Mouse (Mus musculus): ENCODE results near the gene Syt16. TPM values are rescaled to one million over a fixed set of nuclear protein-coding genes. Genes with fewer than 3 reads are reported as not detected.
A peak's percentile ranks its signal among the peaks of the same experiment; 100 is the strongest.

Syt16 gene
- polyA plus RNA-seq, 1 experiment from 2014 or later, result 1.8 TPM

DNA sequence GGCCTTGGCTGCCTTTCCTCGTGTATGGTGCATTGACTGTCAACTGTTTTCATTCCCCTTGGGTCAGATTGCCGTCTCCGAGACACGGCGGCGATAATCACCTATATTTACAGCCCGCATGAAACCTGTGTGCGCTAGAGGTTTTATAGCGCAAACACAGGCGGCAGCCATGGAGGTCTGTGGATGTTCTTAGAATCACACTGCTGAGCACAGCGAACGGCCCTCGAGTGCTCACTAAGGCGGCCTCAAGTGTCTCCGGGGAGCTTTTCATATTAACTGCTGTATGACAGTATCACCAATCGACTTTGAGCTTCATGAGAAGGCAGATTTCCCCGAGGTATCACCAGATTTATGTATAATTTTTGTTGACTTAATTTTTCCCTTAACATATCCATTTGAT is 275.1 kb downstream of the Syt16 start:
- WGBS, result 96% methylated on average over 17 of the region's 17 CpGs
- H3K4me3 ChIP-seq, result no peak overlapping the region
- no peaks in the 10 kb centered on the region for H3K27me3 ChIP-seq (ENCODE audit: poor library complexity, severe bottlenecking)
- H3K27ac ChIP-seq, result no peak overlapping the region
- H3K36me3 ChIP-seq (replicated peaks), result no peaks in the 10 kb centered on the region
- no peak for DNase-seq (ENCODE audit: extremely low spot score, low spot score)
- no peaks in the 10 kb centered on the region for H3K9me3 ChIP-seq
- no peaks in the 10 kb centered on the region for H3K4me1 ChIP-seq

DNA sequence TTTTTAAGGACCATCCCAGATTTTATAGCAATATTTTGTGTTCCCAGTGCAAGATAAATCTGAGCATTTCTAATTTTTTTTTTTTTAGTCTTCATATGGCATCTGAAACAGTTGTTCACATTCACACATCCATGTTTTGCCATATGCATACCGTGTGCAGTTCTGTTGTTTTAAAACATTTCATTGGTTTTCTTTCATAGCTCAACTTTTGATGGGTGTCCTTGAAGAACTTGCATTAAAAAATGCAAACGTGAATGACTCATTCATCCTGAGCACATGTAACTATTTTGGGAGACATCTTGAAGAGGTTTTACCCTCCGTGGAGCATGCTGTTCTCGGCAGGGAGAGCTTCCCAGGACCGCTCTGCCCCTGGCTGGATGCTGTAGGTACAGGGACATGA is 279.8 kb downstream of the Syt16 start:
- H3K36me3 ChIP-seq (replicated peaks), result no peaks in the 10 kb centered on the region
- H3K27ac ChIP-seq, result no peak overlapping the region
- 86% methylated on average over 5 of the region's 5 CpGs for WGBS
- no peak overlapping the region for H3K4me3 ChIP-seq
- H3K9me3 ChIP-seq, result no peaks in the 10 kb centered on the region
- DNase-seq (ENCODE audit: extremely low spot score, low spot score), result no peak
- H3K4me1 ChIP-seq, result no peaks in the 10 kb centered on the region
- H3K27me3 ChIP-seq (ENCODE audit: poor library complexity, severe bottlenecking), result peaks cover 3% of the 10 kb centered on the region

DNA sequence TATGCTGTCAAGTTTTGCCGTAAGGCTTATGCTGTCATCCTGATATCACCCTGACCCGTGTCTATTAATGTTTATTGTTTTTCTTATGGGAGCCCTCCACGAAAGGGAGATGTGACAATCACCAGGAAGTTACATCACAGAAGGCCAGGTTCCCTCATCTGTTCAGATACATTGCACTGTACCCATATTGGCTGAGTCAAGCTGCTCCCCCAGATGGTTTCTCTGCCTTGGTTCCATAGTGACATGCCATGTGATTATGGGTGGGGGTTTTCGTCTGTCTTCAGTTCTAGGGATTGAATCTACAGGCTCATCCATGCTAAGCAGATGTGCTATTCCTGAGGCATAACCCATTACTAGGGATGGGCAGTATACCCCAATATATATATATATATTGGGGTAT is 283.9 kb downstream of the Syt16 start:
- H3K4me1 ChIP-seq, result peaks cover 15% of the 10 kb centered on the region
- no peaks in the 10 kb centered on the region for H3K9me3 ChIP-seq
- no peaks in the 10 kb centered on the region for H3K36me3 ChIP-seq (replicated peaks)
- H3K27ac ChIP-seq, result no peak overlapping the region
- WGBS, result 89% methylated on average over 4 of the region's 4 CpGs
- DNase-seq (ENCODE audit: extremely low spot score, low spot score), result no peak
- H3K27me3 ChIP-seq (ENCODE audit: poor library complexity, severe bottlenecking), result peaks cover 42% of the 10 kb centered on the region
- H3K4me3 ChIP-seq, result no peak overlapping the region

DNA sequence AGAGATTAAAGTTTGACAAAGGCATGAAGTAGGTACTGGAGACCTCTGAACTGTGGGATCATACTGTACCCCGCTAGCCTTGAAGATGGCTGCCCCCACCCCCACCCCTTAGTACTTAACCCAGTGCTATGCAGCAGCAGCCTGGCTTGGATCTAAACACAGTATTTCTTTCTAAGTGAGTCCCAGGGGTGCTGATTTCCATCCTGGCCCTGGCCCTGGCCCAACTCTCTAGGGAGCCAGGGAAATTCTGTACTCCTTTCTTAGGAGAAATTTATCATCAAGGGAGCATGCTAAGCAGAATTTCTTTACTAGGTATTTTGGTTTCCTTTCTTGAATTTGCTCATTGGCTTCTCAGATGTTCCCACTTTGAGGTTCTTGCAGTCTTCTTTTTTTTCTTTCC is 285.4 kb downstream of the Syt16 start:
- H3K9me3 ChIP-seq, result no peaks in the 10 kb centered on the region
- 88% methylated on average over 1 of the region's 1 CpGs for WGBS
- no peaks in the 10 kb centered on the region for H3K36me3 ChIP-seq (replicated peaks)
- no peak overlapping the region for H3K27ac ChIP-seq
- no peak overlapping the region for H3K4me3 ChIP-seq
- H3K27me3 ChIP-seq (ENCODE audit: poor library complexity, severe bottlenecking), result peaks cover 47% of the 10 kb centered on the region
- DNase-seq (ENCODE audit: extremely low spot score, low spot score), result no peak
- peaks cover 15% of the 10 kb centered on the region for H3K4me1 ChIP-seq

DNA sequence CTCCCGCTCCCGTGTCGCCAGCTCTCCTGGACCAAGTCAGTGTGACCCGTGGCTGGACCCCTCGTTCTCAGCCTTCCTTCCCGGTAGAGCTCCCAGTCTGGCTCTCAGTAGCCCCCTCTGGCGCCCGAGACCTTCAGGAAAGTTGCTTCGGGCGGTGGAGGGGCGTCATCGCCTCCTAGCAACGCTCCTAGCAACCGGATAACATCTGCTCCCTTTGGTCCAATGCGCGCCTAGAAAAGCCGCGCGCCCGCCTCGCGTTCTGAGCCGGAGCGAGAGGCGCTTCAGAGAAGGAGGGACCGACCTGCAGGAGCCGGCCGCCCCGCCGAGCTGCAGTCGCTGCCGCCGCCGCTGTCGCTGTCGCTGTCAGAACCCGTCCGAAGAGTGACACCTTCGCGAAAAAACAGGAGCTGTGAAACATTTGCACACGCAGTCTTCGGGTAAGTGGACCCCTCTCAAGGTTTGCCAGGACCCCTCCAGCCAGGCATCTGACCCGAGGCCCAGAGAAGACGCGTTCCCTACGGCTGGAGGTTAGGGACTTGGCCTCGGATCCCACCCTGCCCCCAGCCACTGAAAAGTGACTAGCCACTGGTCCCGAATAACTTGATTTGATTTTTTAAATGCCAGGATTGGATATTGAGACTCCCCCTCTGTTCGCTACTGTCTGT is 286.7 kb downstream of the Syt16 start:
- peak; percentile 92 for DNase-seq (ENCODE audit: extremely low spot score, low spot score)
- Histone ChIP-seq H3K4me1 (peaks cover 15% of the 10 kb centered on the region), H3K4me3 (peak overlapping the region; percentile 53), H3K36me3 (replicated peaks) (no peaks in the 10 kb centered on the region), H3K27me3 (ENCODE audit: poor library complexity, severe bottlenecking) (peaks cover 47% of the 10 kb centered on the region), H3K27ac (peak overlapping the region; percentile 56; the same call in 1 of the 2 replicates), H3K9me3 (no peaks in the 10 kb centered on the region)
- under 1% methylated on average over 49 of the region's 49 CpGs for WGBS

DNA sequence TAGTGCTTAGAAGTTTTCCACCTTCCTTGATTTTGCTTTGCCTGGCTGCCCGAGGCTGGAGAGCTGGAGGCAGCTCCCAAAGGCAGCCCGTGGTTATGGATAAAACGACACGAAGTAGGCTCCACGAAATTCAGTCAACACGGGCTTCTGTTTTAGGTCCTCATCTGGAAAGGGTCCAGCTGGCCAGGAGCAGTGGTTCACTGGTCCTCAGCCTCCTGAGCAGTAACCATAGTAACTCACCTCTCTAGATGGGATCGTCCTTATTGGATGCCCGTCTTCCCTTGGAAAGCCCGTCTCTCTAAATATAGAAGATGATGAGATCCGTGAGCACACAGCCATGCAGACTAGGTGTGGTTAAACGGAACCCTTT is 287.2 kb downstream of the Syt16 start:
- Histone ChIP-seq H3K4me3 (peak overlapping the region; percentile 53), H3K9me3 (no peaks in the 10 kb centered on the region), H3K27ac (no peak overlapping the region), H3K27me3 (ENCODE audit: poor library complexity, severe bottlenecking) (peaks cover 47% of the 10 kb centered on the region), H3K4me1 (peaks cover 20% of the 10 kb centered on the region), H3K36me3 (replicated peaks) (no peaks in the 10 kb centered on the region)
- no peak for DNase-seq (ENCODE audit: extremely low spot score, low spot score)
- WGBS, result 5% methylated on average over 11 of the region's 11 CpGs

DNA sequence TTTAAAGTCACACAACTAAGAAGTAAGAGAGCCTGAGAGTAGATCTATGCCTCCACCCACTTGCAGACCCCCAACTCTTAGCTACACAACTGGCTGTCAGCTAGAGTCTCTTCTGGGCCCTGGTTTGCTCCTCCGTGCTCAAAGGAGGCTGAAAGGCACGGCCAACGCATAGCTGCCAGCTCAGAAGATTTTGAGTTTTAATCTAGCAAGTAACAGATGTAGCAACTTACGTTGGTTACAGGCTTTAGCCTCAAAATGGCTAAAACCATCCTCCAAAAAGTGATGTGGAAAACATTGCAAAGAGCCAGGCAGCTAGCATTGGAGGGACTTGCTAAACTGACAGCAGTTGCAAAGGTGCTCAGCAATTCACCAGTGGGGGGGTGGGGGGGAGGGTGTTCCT is 293.5 kb downstream of the Syt16 start:
- H3K36me3 ChIP-seq (replicated peaks), result no peaks in the 10 kb centered on the region
- peaks cover 10% of the 10 kb centered on the region for H3K27me3 ChIP-seq (ENCODE audit: poor library complexity, severe bottlenecking)
- DNase-seq (ENCODE audit: extremely low spot score, low spot score), result no peak
- no peaks in the 10 kb centered on the region for H3K9me3 ChIP-seq
- H3K27ac ChIP-seq, result no peak overlapping the region
- 91% methylated on average over 4 of the region's 4 CpGs for WGBS
- no peak overlapping the region for H3K4me3 ChIP-seq
- peaks cover 10% of the 10 kb centered on the region; the same call in 1 of the 2 replicates for H3K4me1 ChIP-seq

DNA sequence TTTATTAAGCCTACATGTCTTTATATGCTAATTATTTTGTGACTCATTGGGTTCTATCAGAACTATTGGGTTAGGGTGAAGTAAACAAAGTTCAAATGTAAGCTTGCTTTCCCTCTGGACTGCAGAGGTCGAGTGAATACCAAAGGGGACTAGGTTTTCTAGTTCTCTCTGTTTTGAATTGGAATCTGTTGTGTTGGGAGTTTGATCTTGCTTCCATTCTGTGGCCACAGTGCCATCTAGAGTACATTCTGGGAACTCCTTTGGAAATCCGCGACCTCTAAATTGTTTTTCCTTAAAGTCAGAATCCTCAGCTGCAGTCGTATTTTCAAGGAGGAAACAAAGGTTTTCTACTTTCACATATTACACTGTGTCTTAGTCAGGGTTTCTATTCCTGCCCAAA is 296.2 kb downstream of the Syt16 start:
- H3K27ac ChIP-seq, result no peak overlapping the region
- H3K4me3 ChIP-seq, result no peak overlapping the region
- H3K36me3 ChIP-seq (replicated peaks), result no peaks in the 10 kb centered on the region
- DNase-seq (ENCODE audit: extremely low spot score, low spot score), result peak; percentile 41
- H3K4me1 ChIP-seq, result peaks cover 10% of the 10 kb centered on the region; the same call in 1 of the 2 replicates
- H3K27me3 ChIP-seq (ENCODE audit: poor library complexity, severe bottlenecking), result no peaks in the 10 kb centered on the region
- H3K9me3 ChIP-seq, result no peaks in the 10 kb centered on the region
- 7% methylated on average over 4 of the region's 4 CpGs for WGBS

DNA sequence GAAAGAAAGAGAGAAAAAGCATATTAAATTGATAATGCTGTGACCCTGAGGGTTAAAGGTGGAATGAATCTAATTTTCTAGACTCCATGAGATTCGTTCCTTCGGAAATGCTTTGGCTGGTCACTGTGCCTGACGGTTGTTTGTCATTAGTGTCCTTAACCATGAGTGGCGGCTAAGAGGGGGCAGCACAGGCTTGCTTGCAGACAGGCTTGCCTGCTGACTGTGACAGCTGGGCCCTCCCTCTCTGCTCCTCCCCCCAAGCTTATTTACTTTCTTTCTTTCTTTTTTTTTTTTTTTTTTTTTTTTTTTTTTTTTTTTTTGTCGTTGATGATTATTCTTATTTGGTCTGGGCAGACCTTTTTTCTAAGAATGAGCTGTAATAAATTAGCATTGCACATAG is 298.9 kb downstream of the Syt16 start:
- Histone ChIP-seq H3K4me3 (no peak overlapping the region), H3K36me3 (replicated peaks) (no peaks in the 10 kb centered on the region), H3K27ac (no peak overlapping the region), H3K4me1 (no peaks in the 10 kb centered on the region), H3K27me3 (ENCODE audit: poor library complexity, severe bottlenecking) (no peaks in the 10 kb centered on the region), H3K9me3 (no peaks in the 10 kb centered on the region)
- DNase-seq (ENCODE audit: extremely low spot score, low spot score), result no peak
- WGBS, result 50% methylated on average over 5 of the region's 5 CpGs

DNA sequence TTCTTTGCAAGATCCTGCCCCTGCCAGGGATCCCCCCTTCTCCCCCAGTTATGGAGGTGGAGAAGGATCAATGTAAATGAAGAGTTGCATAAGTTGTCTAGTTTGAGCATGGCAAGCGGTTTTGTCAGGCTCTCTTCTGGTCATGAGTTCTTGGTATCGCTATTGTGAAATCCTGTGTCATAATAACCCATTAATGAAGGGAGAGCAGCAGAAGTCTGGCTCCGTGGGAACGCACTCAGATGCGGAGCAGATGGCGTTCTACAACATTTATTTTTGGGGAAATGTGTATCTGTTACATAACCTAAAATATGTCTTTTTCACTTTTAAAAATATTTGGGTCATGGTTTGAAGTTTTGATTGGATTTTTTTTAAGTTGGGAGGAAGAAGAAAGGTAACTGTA is 304.1 kb downstream of the Syt16 start:
- DNase-seq (ENCODE audit: extremely low spot score, low spot score), result no peak
- no peak overlapping the region for H3K27ac ChIP-seq
- no peak overlapping the region for H3K4me3 ChIP-seq
- H3K36me3 ChIP-seq (replicated peaks), result no peaks in the 10 kb centered on the region
- H3K4me1 ChIP-seq, result no peaks in the 10 kb centered on the region
- no peaks in the 10 kb centered on the region for H3K27me3 ChIP-seq (ENCODE audit: poor library complexity, severe bottlenecking)
- H3K9me3 ChIP-seq, result no peaks in the 10 kb centered on the region
- WGBS, result 91% methylated on average over 6 of the region's 6 CpGs

DNA sequence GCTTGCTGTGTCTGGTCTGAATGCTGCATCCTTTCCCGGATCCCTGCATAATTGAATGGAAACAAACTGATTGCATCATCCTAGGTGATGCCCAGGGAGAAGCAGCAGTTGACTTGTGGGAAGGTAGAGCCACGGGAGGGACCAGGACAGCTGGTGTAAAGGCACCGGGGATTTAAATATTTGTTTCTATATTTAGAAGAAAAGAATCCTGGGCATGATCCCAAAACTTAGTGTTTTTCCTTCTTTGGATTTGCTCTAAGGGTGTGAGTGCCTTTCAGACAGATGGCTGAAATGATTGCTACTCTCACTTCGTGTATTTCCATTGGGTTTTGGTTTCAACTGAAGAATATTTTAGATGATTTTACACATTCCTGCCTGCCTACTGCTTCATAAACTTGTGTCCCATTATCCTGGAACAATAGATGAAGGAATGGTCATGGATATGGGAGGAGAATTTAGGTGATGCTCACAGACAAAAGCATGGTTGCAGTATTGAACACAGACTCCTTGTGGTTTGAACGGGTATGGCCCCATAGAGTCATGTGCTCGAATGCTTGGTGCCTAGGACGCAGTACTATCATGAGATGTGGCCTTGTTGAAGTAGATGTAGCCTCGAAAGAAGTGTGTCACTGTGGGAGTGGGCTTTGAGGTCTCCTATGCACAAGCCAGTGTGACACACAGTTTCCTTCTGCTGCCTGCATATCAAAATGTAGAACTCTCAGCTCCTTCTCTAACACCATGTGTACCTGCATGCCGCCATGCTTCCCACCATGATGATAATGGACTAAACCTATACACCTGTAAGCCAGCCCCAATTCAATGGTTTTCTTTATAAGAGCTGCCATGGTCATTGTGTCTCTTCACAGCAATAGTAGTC is 306.2 kb downstream of the Syt16 start:
- H3K27ac ChIP-seq, result no peak overlapping the region
- H3K27me3 ChIP-seq (ENCODE audit: poor library complexity, severe bottlenecking), result no peaks in the 10 kb centered on the region
- WGBS, result 79% methylated on average over 9 of the region's 9 CpGs
- no peaks in the 10 kb centered on the region for H3K4me1 ChIP-seq
- no peak for DNase-seq (ENCODE audit: extremely low spot score, low spot score)
- no peaks in the 10 kb centered on the region for H3K9me3 ChIP-seq
- H3K4me3 ChIP-seq, result no peak overlapping the region
- H3K36me3 ChIP-seq (replicated peaks), result no peaks in the 10 kb centered on the region

DNA sequence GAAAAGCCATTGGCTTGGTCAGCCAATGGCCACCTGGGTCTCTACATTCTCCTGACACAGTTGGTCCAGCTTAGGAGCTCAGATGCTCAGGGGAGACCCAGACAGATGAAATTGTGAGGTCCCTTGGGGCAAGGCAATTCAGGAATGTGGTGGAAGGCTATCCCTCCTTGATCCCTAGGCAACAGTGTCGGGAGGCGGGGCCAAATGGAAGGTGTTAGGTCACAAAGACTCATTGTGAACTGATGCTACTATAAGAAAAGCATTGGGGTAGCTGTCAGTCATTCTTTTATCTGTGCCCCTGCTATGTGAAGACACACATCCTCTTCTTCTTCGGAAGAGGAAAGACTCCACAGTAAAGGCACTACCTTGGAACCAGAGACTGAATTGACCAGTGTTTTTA is 315.1 kb downstream of the Syt16 start:
- no peak overlapping the region for H3K27ac ChIP-seq
- H3K4me1 ChIP-seq, result peaks cover 19% of the 10 kb centered on the region
- DNase-seq (ENCODE audit: extremely low spot score, low spot score), result no peak
- H3K36me3 ChIP-seq (replicated peaks), result no peaks in the 10 kb centered on the region
- H3K4me3 ChIP-seq, result no peak overlapping the region
- H3K27me3 ChIP-seq (ENCODE audit: poor library complexity, severe bottlenecking), result no peaks in the 10 kb centered on the region
- WGBS, result 86% methylated on average over 3 of the region's 3 CpGs
- no peaks in the 10 kb centered on the region for H3K9me3 ChIP-seq

DNA sequence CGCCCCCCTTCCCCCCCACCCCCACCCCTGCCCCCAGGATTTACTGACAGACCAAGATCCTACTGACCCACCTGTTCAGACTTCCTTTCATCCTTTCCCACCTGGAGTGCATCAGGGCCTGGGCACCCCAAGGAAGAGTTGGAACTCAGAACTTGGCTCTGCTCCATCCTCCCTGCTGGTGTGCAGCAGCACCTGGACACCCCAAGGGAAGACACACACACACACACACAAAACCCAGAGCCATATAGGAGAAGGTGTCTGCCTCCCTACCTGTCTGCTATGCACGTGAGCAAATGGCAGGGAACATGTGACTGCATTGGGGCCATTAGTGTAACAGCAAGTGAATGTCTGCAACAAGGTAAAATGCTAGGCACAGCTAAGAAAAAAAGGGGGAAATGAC is 317.8 kb downstream of the Syt16 start:
- no peaks in the 10 kb centered on the region for H3K9me3 ChIP-seq
- no peak for DNase-seq (ENCODE audit: extremely low spot score, low spot score)
- no peaks in the 10 kb centered on the region for H3K36me3 ChIP-seq (replicated peaks)
- no peaks in the 10 kb centered on the region for H3K27me3 ChIP-seq (ENCODE audit: poor library complexity, severe bottlenecking)
- WGBS, result 37% methylated on average over 2 of the region's 2 CpGs
- no peak overlapping the region for H3K4me3 ChIP-seq
- peaks cover 19% of the 10 kb centered on the region for H3K4me1 ChIP-seq
- H3K27ac ChIP-seq, result no peak overlapping the region

All from forebrain, embryonic 10.5 days (tissue).